Mouse (Mus musculus): ENCODE results near the gene Foxi1.

GRCm38 (mm10) chr11:34171221-34171620, 36.7 kb downstream of the Foxi1 start:
- TF ChIP-seq CTCF (IDR thresholded peaks at IDR 0.05; ENCODE audit: low read depth) (no peak), EP300 (IDR thresholded peaks at IDR 0.05; ENCODE audit: low read depth) (no peak)

Data from liver, postnatal 0 days (tissue).